Mouse (Mus musculus): ENCODE measurements at regions not wholly inside any gene's neighbourhood (a gene's known extent, or its start where the extent isn't known, plus 50 kb on each side); places are given as distances from the start of the nearest gene placed in this dataset.

DNA sequence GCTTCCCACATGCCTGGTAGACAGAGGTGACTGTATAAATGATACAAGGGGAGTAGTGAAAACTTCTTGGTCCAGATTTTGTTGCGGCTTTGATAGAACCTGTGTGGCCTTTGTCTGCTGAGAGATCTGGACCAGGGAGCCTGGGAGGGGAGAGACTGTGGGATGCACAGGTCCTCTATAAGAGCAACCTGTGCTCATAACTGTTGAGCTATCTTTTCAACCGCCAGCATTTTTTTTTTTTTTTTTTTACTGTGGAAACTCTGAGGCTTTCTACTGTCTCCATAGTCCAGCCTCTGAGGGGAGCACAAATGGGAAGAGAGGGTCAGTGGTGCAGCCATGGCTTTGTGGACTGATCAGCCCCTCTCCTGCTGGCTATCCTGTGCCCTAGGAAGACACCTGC is 90.2 kb downstream of the Mn1 start:
- TF ChIP-seq CTCF (IDR thresholded peaks at IDR 0.05) (no peak), EP300 (IDR thresholded peaks at IDR 0.05) (no peak)

Data from lung, postnatal 0 days (tissue).